Mouse (Mus musculus): ENCODE measurements around the gene Abi3bp. TPM values are rescaled to one million over a fixed set of nuclear protein-coding genes. Genes with fewer than 3 reads are reported as not detected.

The Abi3bp gene
- total RNA-seq (2021), result 1 to 10 TPM; 2.1 TPM
- long read RNA-seq, result 0 reads

DNA sequence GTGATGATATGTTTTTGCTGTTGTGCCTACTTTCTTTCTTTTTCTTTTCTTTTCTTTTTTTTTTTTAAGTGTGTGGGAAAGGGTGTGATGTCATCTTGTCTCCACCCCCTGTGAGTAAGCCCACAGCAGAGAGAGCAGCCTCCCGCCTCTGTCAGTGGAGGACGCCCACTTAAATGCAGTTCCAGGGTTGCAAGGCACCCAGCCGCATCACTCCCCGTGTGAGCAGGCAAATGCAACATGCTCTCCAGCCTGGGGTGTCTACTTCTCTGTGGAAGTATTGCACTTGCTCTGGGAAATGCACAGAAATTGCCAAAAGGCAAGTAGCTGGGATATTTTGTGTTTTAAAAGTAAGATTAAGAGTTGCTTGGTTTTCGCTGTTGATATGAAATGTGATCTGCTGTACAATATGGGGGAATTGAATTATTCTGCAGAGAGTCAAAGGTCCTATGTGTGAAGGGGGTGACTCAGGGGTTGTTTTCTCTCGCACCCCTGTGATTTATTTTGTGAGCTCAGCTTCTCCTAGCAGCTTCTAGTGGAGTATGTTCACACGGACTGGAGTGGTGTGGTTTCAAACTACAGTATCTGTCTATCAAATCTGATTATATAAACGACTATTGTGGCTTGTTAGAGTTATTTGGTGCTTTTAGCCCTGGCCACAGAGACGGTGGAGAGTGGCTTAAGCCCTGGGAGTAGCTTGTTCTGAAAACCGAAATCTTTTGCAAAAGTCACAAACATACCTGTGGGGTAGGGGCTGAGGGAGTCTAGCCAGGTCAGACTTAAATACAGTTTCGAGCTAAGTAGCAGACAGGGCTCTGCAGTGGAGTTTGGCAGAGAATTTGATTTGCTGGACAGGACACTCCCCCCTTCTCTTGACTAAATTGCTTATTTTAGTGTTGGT, at the start of gene Abi3bp:
Gene Abi3bp, plus strand, starts transcription at position 202 of the 898 bp plus-strand sequence.
- DNase-seq (ENCODE audit: low spot score in 2 of 2), result peak in 1 of 2 experiments; percentile 18

DNA sequence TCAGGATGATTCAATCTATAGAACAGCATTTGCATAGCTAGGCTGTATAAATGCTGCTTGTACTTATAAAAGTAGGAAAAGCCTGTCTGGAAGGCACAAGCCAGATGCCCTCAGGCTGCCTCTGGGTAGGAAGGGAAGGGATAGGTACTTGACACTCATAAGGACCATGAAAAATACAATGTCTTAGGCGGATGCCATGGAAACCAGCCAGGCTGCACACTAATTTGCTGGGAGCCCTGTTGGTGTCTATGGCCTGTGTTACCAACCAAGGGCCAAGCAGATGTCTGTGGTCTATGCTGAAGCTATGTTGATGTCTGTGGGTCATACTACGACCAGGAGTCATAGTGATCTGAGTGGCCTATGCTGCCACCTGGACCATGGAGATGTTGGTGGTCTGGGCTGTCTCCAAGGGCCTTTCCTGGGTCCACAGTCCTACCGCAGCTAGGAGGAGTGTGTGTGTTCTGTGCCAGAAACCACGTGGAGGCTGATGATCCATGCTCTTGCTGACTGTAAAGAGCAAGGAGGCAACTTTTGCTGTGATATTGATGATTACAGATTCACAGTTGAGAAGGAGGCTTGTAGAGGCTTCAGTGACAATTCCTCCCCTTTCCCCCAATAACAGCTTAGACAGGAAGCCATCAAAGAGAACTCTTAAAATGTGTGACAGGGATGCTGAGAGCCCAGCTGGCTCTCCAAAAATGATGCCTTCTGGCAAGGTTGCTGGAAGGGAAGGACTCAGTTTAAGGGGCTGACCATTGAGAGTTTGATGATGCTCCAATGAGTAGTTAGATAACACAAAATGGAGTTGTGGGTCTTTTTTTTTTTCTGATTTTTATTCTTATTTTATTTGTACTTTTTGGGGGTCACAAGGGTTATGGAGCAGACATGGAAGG, 42.1 kb upstream of the Abi3bp start:
- DNase-seq (ENCODE audit: low spot score in 2 of 2), result no peak

DNA sequence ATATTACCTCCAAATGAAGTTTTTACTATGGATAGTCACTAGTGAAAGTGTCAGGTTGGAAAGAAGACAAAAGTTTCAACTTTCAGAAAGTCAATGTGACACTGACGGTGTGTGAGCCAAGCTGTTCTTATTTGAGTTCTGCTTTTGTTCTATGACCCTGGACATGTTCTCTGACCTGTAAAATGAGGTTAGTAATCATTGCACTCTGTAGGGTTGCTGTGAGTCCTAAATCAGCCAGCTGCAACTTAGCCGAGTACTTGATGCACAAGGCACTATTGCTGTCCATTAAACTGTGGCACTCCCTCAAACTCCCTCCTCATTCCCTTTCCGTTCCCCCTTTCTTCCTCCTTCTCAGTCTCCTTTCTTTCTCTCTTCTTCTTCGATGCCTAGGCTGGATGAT, 37.4 kb upstream of the Abi3bp start:
- DNase-seq (ENCODE audit: low spot score in 2 of 2), result no peak

DNA sequence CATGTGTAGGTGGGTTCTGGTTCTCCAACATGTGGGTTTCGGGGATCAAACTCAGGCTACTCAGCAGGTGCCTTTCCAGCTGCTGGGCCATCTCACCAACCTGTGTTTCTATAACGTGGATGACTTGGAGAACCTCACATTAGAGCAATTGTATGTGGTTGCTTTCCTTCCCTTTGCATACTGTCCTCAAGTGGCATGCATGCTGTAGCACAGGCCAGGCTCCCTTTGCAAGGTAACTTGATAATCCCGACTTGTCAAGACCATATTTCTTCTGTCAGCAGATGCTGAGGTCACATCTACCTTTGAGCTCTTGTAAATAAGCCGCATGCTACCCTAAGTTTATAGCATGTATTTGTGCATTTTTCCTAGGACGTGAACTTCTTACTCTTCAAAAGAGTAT, 36.6 kb upstream of the Abi3bp start:
- DNase-seq (ENCODE audit: low spot score in 2 of 2), result no peak

DNA sequence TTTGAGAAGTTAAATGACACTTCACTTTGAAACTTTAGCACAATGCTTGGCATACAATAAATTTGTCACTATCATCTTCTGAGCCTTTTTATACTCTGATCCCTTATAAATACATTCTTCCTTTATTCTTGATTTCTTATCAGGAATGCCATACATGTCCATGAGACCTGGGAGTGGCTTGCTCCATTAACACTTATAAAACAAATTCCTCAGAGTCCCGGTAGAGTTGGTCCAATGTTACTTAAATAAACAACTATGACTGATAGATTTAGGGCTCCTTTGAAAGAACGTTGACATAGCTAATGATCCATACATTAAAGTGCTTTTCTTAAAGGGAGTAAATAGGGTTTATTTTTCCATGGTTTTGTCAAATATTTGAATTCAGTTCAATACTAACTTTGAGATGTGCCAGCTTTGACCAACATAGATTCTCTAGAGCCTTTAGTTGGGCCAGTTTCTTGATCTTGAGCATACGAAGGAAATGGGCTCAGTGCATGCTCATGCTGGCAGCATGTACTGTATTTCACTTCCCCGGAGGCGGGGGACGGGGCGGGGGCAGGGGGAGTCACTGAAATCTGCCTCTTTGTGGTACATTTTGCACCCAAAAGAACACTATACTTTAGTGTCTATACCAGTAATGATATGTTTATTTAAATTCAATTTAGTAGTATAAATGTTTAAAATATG, 35.9 kb upstream of the Abi3bp start:
- DNase-seq (ENCODE audit: low spot score in 2 of 2), result no peak

DNA sequence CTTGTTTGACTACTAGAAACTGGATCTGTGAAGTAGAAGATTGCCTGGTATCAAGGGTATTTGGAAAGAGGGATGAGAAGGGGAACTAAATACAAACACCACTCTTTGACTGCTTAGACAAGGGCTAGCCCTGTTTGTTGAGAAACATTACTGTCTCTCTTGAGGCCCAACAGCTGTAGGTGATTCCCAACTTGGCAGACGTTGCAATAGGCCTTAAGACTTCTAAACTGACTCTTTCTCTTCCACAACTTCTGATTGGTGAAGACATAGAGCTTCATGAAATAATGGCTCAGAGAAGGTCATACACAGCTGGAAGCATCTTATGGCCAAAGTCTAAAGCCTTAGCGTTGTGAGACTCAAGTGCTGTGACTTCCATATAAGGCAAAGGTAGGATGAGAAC, 26.2 kb upstream of the Abi3bp start:
- no peak for DNase-seq (ENCODE audit: low spot score in 2 of 2)

DNA sequence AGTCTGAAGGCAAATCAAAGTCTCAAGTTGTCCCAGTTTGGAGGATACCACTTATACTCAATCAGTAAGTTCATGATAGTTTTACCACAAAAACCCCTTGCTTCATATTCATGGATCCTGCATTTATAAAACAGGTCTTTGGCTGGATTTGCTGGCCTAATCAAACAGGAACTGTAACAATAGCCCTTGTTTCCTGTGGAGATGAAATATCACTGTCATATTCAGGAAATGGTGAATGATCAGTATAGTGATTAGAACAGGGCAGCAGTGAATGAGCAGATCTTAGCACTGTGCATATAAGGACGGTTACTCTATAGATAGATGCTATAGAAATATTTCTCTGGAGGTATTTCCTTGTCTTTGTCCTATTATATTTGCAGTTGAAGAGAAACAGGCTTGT, 25.8 kb upstream of the Abi3bp start:
- no peak for DNase-seq (ENCODE audit: low spot score in 2 of 2)

DNA sequence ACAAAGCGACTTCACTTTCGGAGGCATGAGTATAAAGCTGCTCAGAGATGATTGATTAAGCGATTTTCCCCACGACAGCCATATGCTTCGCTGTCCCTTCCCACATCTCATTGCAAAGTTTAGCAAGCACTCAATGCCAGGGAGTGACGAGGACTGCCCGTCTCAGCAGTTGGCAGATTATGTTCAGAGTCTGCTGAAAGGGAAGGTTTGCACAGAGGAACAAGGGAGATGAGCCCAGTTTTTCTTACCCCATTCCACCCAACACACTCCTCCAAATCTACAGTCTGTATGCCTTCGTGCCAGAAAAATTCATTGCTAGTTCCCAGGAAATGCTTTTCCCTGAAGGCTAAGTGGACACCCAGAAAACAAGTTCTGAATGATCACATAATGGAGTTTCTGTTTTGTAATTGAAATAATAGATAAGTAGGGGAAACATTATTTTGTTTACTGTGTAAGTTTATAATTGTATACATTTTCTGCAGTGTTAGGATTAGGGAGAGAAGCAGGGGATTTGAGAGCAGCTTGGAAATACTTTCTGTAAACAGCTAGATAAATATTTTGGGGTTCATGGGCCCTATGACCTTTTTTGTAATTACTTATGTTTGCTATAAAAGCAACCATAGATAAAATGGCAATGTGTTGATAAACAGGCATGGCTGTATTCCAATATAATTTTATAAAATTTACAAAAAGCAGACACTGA, 19.5 kb upstream of the Abi3bp start:
- no peak for DNase-seq (ENCODE audit: low spot score in 2 of 2)

DNA sequence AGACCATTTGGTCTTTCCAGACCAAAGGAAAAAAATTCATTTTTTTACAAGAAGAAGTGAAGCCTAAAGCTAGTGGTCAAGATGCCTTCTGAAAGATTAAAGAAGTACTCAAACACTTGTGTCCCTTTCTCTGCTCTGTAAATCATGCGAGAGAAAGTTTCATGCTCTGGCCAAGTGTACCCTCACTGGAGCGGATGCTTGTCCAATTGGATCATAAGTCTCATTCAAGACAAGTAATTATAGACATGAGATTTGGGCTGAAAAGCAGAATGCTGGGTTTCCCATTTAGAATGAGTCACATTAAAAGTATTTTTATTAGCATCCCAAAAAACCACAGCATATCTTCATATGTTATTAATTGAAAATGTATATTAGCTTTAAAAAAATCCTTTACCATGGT, 4.5 kb upstream of the Abi3bp start:
- no peak for DNase-seq (ENCODE audit: low spot score in 2 of 2)

DNA sequence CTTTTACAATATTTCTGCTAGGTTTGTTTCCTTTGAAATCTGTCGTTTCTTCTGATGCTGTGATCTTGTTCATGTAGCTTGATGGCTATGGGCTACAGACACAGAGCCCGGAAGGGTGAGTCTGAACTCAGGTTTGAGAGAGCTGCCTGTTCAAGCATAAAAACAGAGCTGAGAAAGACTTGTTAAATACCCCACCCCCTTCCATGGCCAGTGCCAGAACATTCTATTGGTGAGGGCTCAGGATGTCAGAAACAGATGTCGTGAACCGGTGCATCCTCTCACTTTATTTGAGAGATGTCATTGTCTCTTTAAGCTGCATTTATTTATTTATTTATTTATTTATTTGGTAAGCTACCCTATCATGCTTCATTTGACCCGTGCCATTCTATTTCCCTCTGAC, 2.0 kb upstream of the Abi3bp start:
- no peak for DNase-seq (ENCODE audit: low spot score in 2 of 2)

DNA sequence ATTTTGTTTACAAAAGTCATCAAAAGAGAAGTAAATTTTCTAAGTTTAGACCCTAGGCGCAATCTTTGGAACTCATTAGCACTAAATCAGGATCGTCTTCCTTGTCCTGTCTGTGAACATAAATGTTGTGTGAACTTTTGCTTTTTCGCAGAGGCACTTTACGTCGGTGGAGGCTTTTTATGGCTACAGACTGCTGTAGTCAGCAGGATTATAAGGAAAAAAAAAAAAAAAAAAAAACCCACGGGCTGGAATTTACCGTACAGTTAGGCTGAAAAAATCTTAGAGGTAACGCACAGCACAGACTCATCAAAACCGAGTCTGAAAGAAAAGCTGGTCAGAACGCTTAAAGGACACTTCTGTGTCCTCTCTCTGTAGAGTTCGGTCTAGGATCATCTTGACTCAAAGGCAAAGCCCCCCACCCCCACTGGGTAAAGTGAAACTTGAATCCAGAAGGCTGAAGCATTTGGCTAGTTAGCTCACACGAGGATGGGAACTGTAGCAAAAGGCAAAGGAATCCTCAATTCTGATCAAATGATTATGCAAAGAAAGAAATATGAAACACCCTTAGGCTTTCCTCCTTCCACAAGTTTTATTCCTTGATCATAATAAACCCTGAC, 1.0 kb downstream of the Abi3bp start:
- DNase-seq (ENCODE audit: low spot score in 2 of 2), result no peak

DNA sequence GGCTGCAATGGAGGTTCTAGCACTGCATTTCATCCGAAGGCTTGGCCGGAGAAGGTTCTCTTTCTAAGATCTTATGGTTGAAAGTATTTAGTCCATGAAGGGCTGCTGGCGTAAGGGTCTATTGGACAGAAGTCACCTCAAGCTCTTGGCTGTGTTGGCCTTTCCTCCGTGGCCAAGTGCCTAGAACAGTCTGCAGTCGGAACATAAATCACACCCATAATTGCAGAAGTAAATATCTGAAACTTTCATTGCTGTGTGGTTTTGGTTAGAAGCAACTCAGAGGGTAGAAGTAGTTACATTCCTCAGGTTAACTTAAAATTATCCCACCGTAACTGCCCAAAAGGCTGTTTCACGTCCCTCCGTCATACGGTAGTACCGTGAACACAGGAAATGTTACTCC, 5.8 kb downstream of the Abi3bp start:
- DNase-seq (ENCODE audit: low spot score in 2 of 2), result no peak

DNA sequence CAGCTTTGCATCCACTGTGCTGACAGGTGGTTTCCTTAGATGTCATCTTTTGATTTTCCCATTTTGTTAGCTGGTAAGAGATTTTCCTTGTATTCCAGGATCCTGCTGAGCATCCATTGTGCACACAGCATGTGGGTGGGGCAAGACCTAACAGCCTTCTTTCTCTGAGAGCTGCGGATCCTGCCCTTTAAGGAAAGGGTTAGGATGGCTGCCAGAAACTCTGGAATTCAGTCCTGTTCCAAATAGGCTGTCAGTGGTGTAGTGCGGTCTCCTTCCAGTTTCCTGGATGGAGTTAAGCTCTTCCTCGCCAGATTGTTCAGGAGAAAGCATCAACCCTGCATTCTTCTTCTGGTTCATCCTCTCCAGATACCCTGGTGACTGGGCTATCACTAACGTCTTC, 8.8 kb downstream of the Abi3bp start:
- DNase-seq (ENCODE audit: low spot score in 2 of 2), result no peak

DNA sequence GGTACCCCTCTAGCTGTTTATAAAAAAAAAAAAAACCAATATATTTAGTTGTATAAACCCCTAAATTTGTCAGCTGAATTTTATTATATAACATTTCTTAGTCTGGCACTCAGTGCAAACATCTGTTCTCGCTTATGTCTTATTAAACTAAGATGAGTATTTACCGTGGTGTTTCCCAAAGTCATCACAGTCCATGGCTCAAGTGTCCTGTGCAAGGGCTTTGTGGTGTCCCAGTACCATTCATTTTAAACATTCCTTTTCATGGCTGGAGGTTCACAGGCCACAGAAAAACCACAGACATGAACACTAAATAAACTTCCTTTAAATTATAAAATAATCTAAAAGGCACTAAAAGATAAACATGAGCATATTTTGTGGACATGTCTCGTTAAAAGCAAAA, 13.2 kb downstream of the Abi3bp start:
- DNase-seq (ENCODE audit: low spot score in 2 of 2), result no peak

DNA sequence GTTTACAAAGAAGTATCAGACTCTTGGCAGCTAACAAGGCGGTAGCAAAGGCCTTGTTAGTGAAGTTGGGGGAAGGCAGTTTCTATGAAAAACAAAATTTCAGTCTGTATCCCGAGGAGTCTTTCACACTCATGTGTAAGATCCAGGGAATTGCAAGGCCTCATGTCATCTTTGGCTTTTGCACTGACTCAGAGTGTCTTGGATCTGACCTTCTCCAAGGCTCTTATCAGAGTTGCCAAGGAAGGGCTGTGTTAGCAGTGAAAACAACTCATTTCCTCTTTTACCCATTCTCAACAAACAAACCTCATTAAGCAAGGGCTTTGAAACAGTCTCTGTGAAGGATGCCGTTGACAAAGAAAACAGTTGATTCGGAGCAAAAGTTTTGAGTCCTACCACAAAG, 17.6 kb downstream of the Abi3bp start:
- DNase-seq (ENCODE audit: low spot score in 2 of 2), result no peak

DNA sequence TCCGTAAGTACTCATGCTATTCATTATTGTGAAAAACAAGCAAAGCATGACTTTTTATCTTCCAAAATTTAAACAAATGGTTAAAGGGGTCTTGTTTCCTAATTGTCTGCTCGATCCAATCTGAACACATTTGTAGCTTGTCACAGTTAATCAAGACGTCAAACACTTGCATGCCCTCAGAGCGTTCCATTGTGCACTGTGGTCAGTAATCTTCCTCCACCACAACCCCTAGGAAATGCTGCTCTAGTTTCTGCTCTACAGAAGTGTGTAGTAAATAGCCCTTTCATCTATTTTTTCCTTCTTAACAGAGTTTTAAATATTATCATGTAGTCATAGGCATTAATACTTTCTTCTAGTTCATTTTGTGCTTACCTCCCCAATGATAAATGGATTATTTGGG, 19.1 kb downstream of the Abi3bp start:
- DNase-seq (ENCODE audit: low spot score in 2 of 2), result no peak

DNA sequence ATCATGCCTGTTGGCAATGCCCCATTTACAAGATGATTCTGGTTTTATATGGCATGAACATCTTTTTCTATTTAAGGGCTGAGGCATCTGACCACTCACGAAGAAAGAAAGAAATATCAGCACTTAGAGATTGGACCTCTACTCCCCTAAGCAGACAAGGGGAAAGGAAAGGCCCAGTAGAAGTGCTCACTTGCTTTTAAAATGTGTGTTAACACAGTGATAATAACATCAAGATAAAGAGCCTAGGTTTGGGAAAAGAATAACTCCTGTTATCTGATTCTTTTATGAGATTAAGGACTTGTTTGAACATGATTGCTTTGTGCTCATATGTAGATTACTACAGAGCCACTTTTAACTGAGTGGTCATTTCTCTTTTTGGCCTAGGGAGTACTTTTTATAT, 21.0 kb downstream of the Abi3bp start:
- no peak for DNase-seq (ENCODE audit: low spot score in 2 of 2)

DNA sequence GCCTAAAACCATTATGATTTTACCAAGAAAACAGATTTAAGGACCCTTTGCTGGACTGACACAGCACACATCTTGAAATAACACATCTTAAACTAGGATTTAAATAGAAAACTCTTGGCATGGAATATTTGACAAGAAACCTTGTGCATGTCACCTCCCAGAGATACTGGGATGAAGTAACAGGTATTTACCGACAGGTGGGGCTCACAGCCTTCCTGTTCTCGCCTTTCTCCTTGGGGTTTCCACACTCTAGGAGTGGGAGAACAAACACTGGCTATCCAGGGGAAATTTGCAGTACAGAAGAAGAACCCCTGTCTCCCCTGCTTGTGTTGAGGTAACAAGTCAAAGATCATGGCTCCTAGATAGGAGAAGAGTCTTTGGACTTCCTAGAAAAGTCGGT, 22.8 kb downstream of the Abi3bp start:
- no peak for DNase-seq (ENCODE audit: low spot score in 2 of 2)

DNA sequence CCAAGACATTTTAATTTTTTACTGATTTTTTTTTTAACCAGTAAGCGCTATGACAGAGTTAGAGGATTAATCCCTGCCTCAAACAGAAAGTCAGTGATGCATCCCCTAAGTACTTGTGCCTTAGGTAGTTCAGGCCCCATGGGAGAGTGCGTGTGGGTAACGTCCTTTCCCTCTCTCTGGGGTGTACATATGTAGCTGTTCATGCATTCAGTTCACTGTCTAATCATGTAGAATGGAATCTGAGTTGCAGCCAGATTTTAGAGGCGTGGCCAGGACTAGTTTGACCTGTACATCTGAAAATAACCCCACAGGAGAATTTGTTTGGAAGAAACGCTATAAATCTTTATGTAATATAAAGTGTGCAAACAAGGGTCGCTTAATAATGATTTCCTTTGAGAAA, 23.4 kb downstream of the Abi3bp start:
- no peak for DNase-seq (ENCODE audit: low spot score in 2 of 2)

DNA sequence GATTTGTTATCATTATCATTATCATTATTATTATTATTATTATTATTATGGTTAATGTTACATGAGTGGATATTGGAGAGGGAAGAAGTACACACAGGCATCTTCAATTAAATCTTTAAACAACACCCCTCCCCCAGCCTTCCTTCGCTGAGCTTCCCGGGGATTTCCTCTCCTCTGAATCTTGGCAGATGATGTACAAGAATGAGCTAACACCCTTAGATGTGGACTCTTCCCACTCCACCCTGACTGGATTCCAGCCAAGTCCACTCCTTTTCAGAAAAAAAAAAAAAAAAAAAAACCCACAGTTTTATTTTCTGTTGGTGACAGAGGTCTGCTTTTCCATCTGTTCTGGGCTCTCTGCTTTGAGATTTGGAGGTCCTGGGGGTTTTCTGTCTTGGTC, 23.8 kb downstream of the Abi3bp start:
- DNase-seq (ENCODE audit: low spot score in 2 of 2), result no peak

DNA sequence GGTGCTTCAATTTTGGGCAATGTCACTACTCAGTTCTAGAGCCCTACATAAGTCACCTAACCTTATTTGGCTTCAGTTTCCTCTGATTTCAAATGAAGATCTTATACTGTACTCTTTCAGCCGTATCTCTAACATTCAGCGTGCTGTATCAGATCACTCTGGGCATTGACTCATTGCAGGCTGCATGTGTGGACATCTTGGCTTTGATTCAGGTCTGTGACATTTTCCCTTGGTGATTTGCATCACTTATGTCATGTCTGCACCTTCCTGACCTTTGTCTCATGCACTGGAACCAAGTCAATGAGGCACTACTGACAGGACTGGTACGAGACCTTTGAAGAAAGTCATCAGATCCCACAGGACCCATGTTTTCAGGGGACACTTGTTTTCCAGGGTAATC, 24.5 kb downstream of the Abi3bp start:
- no peak for DNase-seq (ENCODE audit: low spot score in 2 of 2)

All from layer of hippocampus, postnatal 10 days (tissue).